Mouse (Mus musculus): ENCODE measurements around the gene Gm6880.

Gene Gm6880

GRCm38 (mm10) chrX:74481349-74481885, at the start of gene Gm6880:
TSS of gene Gm6880 (minus strand) at chrX:74481399.
- peak; percentile 3 for DNase-seq (ENCODE audit: low read depth, low spot score)

GRCm38 (mm10) chrX:74517461-74517860, 36.3 kb upstream of the Gm6880 start:
- peak; percentile 40 for DNase-seq (ENCODE audit: low read depth, low spot score)

- peak; percentile 14 for DNase-seq (ENCODE audit: low read depth, low spot score)
These were observed 15.9 kb upstream of the Gm6880 start for GRCm38 (mm10) chrX:74497131-74497530.

GRCm38 (mm10) chrX:74452773-74453172, 28.4 kb downstream of the Gm6880 start:
- DNase-seq (ENCODE audit: low read depth, low spot score): peak; percentile 34

GRCm38 (mm10) chrX:74451157-74451912, 29.9 kb downstream of the Gm6880 start:
- no peak for DNase-seq (ENCODE audit: low read depth, low spot score)

Measured in ZHBTc4 (cell line).